In the genomic region with DNA sequence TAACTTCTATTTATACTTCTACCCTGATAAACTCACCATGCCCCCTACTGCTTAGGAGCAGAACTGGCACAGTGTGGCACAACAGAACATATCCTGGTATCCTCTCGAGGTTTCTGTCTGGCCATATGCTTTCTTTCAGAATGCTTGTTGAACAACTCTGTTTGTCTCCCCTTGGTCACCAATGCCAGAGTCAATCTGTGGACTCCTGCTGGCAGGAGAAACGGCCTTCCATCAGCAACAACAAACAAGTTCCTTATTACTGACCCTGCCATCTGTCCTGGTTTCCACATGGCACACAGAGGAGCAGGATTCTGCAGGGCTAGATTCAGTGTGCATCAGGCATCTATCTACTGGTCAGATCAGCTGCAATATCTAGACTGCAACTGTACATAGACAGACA, we compare ENCODE assay signal across 13 mouse cellular contexts.
DNase-seq lines count a peak whose midpoint lies in the region; TF ChIP-seq lines count a peak whose summit lies in the region.
"Had no signal": no experiment of that assay in that cellular context is flagged by ENCODE, and none has a peak within 500 bp of the region (broad histone marks: within the 10 kb centered on the region; RNA-seq: fewer than 3 reads in every experiment).

No protein-coding gene starts in this region.

- no peak overlapping the region for H3K4me3 ChIP-seq in left cerebral cortex, adult 2 months
- H3K4me3 ChIP-seq: liver, embryonic 12.5 days; neural tube, embryonic 15.5 days had no signal

- DNase-seq in adrenal gland, postnatal 10 days, result peak; percentile 11
- DNase-seq in adrenal gland, adult 8-10 months, result no peak
- DNase-seq in left cerebral cortex, adult 2 months (ENCODE audit: extremely low spot score in 1 of 2, low spot score in 2 of 2), result no peak
- DNase-seq in left cerebral cortex, postnatal 36 days (ENCODE audit: low spot score in 2 of 2), result no peak
- DNase-seq in cerebellum, adult 8-10 months, result peak; percentile 53
- DNase-seq in retina, embryonic 14.5 days (ENCODE audit: low spot score), result peak; percentile 44
- DNase-seq in lung, postnatal 36 days, result no peak
- DNase-seq in kidney, postnatal 36 days, result no peak
- DNase-seq: gastrocnemius, postnatal 36 days; kidney, postnatal 4 days; lung, postnatal 4 days had no signal

- H3K27ac ChIP-seq in left cerebral cortex, adult 2 months, result no peak overlapping the region
- H3K27ac ChIP-seq: liver, embryonic 12.5 days; neural tube, embryonic 15.5 days had no signal

- peak; percentile 39 for TF ChIP-seq CTCF in left cerebral cortex, adult 2 months (IDR thresholded peaks at IDR 0.05)

- intact Hi-C loops in left cerebral cortex, adult 2 months (cut with DNase I), result no loop called here
- intact Hi-C loops in left cerebral cortex, postnatal 36 days (cut with DNase I), result no loop called here

Comparison
In these comparisons a context has a peak if more than half of its experiments do, and no peak if none do; other contexts are left out.
1. DNase-seq: peak in adrenal gland, postnatal 10 days (single experiment), cerebellum, adult 8-10 months (single experiment) and retina, embryonic 14.5 days (single experiment); none in adrenal gland, adult 8-10 months (single experiment), left cerebral cortex, adult 2 months (0 of 2), left cerebral cortex, postnatal 36 days (0 of 2), lung, postnatal 36 days (single experiment) and kidney, postnatal 36 days (0 of 2).